Comparison of ENCODE assay signal across 17 mouse cellular contexts in genomic region chr8:91593202-91593781, GRCm38 (mm10).
DNase-seq lines count a peak whose midpoint lies in the region; ATAC-seq lines count a peak whose summit lies in the region.
"Had no signal": no experiment of that assay in that cellular context is flagged by ENCODE, and none has a peak within 500 bp of the region (broad histone marks: within the 10 kb centered on the region; RNA-seq: fewer than 3 reads in every experiment).

No protein-coding gene starts in this region.

- peaks cover 2% of the 10 kb centered on the region; the same call in 1 of the 2 replicates for H3K27me3 ChIP-seq in hindbrain, embryonic 13.5 days
- peaks cover 2% of the 10 kb centered on the region; the same call in 1 of the 2 replicates for H3K27me3 ChIP-seq in hindbrain, embryonic 16.5 days (replicated peaks; ENCODE audit: control insufficient read depth, insufficient read depth, low read length)
- 0 out of 2 replicates have a peak, but pooled peaks cover 4% of the 10 kb centered on the region for H3K27me3 ChIP-seq in embryonic facial prominence, embryonic 10.5 days (replicated peaks; ENCODE audit: low read depth, poor library complexity, severe bottlenecking)
- no peaks in the 10 kb centered on the region for H3K27me3 ChIP-seq in hindbrain, embryonic 15.5 days
- H3K27me3 ChIP-seq in midbrain, embryonic 15.5 days (replicated peaks), result no peaks in the 10 kb centered on the region
- no peaks in the 10 kb centered on the region for H3K27me3 ChIP-seq in kidney, embryonic 14.5 days (ENCODE audit: control insufficient read depth, insufficient read depth, low read length)

- H3K9ac ChIP-seq in hindbrain, embryonic 13.5 days, result no peak overlapping the region
- no peak overlapping the region for H3K9ac ChIP-seq in hindbrain, embryonic 16.5 days (ENCODE audit: low read depth, low read length)
- H3K9ac ChIP-seq in hindbrain, embryonic 15.5 days, result no peak overlapping the region
- H3K9ac ChIP-seq in midbrain, embryonic 15.5 days, result no peak overlapping the region
- H3K9ac ChIP-seq in kidney, embryonic 14.5 days (ENCODE audit: low read depth, low read length), result no peak overlapping the region
- H3K9ac ChIP-seq: liver, embryonic 14.5 days had no signal

- H3K4me2 ChIP-seq in hindbrain, embryonic 13.5 days, result peak overlapping the region; percentile 13; the same call in 1 of the 2 replicates
- no peak overlapping the region for H3K4me2 ChIP-seq in hindbrain, embryonic 16.5 days (ENCODE audit: low read length)
- peak overlapping the region; percentile 15; the same call in 1 of the 2 replicates for H3K4me2 ChIP-seq in hindbrain, embryonic 15.5 days
- peak overlapping the region; percentile 39 for H3K4me2 ChIP-seq in midbrain, embryonic 15.5 days
- H3K4me2 ChIP-seq in kidney, embryonic 14.5 days (replicated peaks; ENCODE audit: low read depth, low read length), result no peak overlapping the region

- intact Hi-C loops in heart, postnatal 14 days (cut with DNase I), result no loop called here

- H3K4me3 ChIP-seq in hindbrain, embryonic 13.5 days, result no peak overlapping the region
- H3K4me3 ChIP-seq in hindbrain, embryonic 16.5 days (ENCODE audit: low read length), result no peak overlapping the region
- peak overlapping the region; percentile 13; the same call in 1 of the 2 replicates for H3K4me3 ChIP-seq in embryonic facial prominence, embryonic 10.5 days
- H3K4me3 ChIP-seq in hindbrain, embryonic 15.5 days, result no peak overlapping the region
- no peak overlapping the region for H3K4me3 ChIP-seq in midbrain, embryonic 15.5 days
- no peak overlapping the region for H3K4me3 ChIP-seq in kidney, embryonic 14.5 days (ENCODE audit: low read length)

- H3K9me3 ChIP-seq in hindbrain, embryonic 13.5 days, result no peaks in the 10 kb centered on the region
- no peaks in the 10 kb centered on the region for H3K9me3 ChIP-seq in hindbrain, embryonic 16.5 days (ENCODE audit: control insufficient read depth, low read length)
- H3K9me3 ChIP-seq in embryonic facial prominence, embryonic 10.5 days, result no peaks in the 10 kb centered on the region
- no peaks in the 10 kb centered on the region for H3K9me3 ChIP-seq in hindbrain, embryonic 15.5 days
- no peaks in the 10 kb centered on the region for H3K9me3 ChIP-seq in midbrain, embryonic 15.5 days
- no peaks in the 10 kb centered on the region for H3K9me3 ChIP-seq in kidney, embryonic 14.5 days (ENCODE audit: control insufficient read depth, low read length)

- 44% methylated on average over 12 of the region's 12 CpGs for WGBS in hindbrain, embryonic 13.5 days
- 37% methylated on average over 12 of the region's 12 CpGs for WGBS in hindbrain, embryonic 16.5 days
- WGBS in embryonic facial prominence, embryonic 10.5 days, result 50% methylated on average over 12 of the region's 12 CpGs
- 38% methylated on average over 12 of the region's 12 CpGs for WGBS in hindbrain, embryonic 15.5 days
- WGBS in midbrain, embryonic 15.5 days, result 23% methylated on average over 12 of the region's 12 CpGs
- WGBS in kidney, embryonic 14.5 days, result 30% methylated on average over 12 of the region's 12 CpGs

- no peak for DNase-seq in embryonic facial prominence, embryonic 10.5 days (ENCODE audit: low spot score)
- no peak for DNase-seq in cerebellum, postnatal 10 days
- no peak for DNase-seq in heart, postnatal 14 days
- DNase-seq: cerebellum, adult 11 months; gastrocnemius, postnatal 14 days; heart, postnatal 4 days; kidney, adult 2 months; kidney, postnatal 4 days; layer of hippocampus, postnatal 36 days; thymus, adult 2 months had no signal

- no peak overlapping the region; the same call in 1 of the 2 replicates for H3K27ac ChIP-seq in hindbrain, embryonic 13.5 days
- no peak overlapping the region for H3K27ac ChIP-seq in hindbrain, embryonic 16.5 days (ENCODE audit: low read depth, low read length)
- peak overlapping the region; percentile 61 for H3K27ac ChIP-seq in embryonic facial prominence, embryonic 10.5 days (replicated peaks)
- H3K27ac ChIP-seq in hindbrain, embryonic 15.5 days (replicated peaks), result no peak overlapping the region
- H3K27ac ChIP-seq in midbrain, embryonic 15.5 days, result no peak overlapping the region
- no peak overlapping the region for H3K27ac ChIP-seq in kidney, embryonic 14.5 days (ENCODE audit: low read depth, low read length)
- H3K27ac ChIP-seq: liver, embryonic 14.5 days; macrophage had no signal

- peaks cover 27% of the 10 kb centered on the region for H3K4me1 ChIP-seq in hindbrain, embryonic 13.5 days (replicated peaks)
- peaks cover 10% of the 10 kb centered on the region for H3K4me1 ChIP-seq in hindbrain, embryonic 16.5 days (ENCODE audit: control insufficient read depth, insufficient read depth, low read depth, low read length)
- H3K4me1 ChIP-seq in embryonic facial prominence, embryonic 10.5 days, result peaks cover 39% of the 10 kb centered on the region
- peaks cover 21% of the 10 kb centered on the region for H3K4me1 ChIP-seq in hindbrain, embryonic 15.5 days (replicated peaks)
- H3K4me1 ChIP-seq in midbrain, embryonic 15.5 days, result peaks cover 22% of the 10 kb centered on the region
- H3K4me1 ChIP-seq in kidney, embryonic 14.5 days (ENCODE audit: control insufficient read depth, insufficient read depth, low read length), result peaks cover 11% of the 10 kb centered on the region; the same call in 1 of the 2 replicates

- H3K36me3 ChIP-seq in hindbrain, embryonic 13.5 days, result no peaks in the 10 kb centered on the region
- no peaks in the 10 kb centered on the region for H3K36me3 ChIP-seq in hindbrain, embryonic 16.5 days (ENCODE audit: control insufficient read depth, insufficient read depth, low read length)
- no peaks in the 10 kb centered on the region for H3K36me3 ChIP-seq in embryonic facial prominence, embryonic 10.5 days (replicated peaks)
- no peaks in the 10 kb centered on the region for H3K36me3 ChIP-seq in hindbrain, embryonic 15.5 days
- H3K36me3 ChIP-seq in midbrain, embryonic 15.5 days (replicated peaks), result no peaks in the 10 kb centered on the region
- no peaks in the 10 kb centered on the region for H3K36me3 ChIP-seq in kidney, embryonic 14.5 days (ENCODE audit: control insufficient read depth, insufficient read depth, low read length)

- ATAC-seq in hindbrain, embryonic 13.5 days (ENCODE audit: low FRiP score), result no peak
- ATAC-seq in hindbrain, embryonic 16.5 days, result no peak
- ATAC-seq in hindbrain, embryonic 15.5 days (ENCODE audit: low FRiP score, low read depth), result no peak
- no peak for ATAC-seq in midbrain, embryonic 15.5 days (replicated peaks)
- no peak for ATAC-seq in kidney, embryonic 14.5 days (ENCODE audit: low FRiP score, low TSS enrichment)

Comparison
In these comparisons a context has a peak if more than half of its experiments do, and no peak if none do; other contexts are left out.
1. H3K4me2 ChIP-seq: peak in hindbrain, embryonic 13.5 days (single experiment), hindbrain, embryonic 15.5 days (single experiment) and midbrain, embryonic 15.5 days (single experiment); none in hindbrain, embryonic 16.5 days (single experiment) and kidney, embryonic 14.5 days (single experiment).